Mouse (Mus musculus) T-helper 17 cell (primary cell): ENCODE results near the gene Washc4.

ENCODE experiments used
- in situ Hi-C, 2 experiments: fragments of 300-600 bp; cut with MboI, MseI; formaldehyde crosslinking; loops; 1 replicate in 1 of 2; 2 replicates in 1 of 2; pipeline ENCODE4 v1.15.1; 2025; ENCODE audit warnings: high pct_unique_total_duplicates in 2 of 2

The Washc4 gene

DNA sequence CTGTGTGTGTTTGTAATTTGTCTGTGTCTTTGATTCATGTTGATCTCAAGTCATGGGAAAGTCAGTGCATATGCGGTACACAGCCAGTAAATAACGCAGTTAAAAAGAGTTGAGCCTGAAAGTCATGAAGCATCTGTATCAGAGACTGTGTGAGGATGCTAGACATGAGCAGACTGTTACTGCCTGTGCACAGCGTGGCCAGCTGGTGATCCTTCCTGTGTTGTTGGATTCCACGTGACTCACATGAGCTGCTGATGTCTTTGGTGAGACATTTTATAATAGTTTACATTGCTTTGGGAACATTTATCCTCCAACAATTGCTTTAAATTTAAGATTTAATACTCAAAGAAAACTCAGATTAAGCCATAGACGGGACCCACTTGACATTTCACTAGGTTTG, 51.0 kb downstream of the Washc4 start:
- in situ Hi-C loops: no loop called here

DNA sequence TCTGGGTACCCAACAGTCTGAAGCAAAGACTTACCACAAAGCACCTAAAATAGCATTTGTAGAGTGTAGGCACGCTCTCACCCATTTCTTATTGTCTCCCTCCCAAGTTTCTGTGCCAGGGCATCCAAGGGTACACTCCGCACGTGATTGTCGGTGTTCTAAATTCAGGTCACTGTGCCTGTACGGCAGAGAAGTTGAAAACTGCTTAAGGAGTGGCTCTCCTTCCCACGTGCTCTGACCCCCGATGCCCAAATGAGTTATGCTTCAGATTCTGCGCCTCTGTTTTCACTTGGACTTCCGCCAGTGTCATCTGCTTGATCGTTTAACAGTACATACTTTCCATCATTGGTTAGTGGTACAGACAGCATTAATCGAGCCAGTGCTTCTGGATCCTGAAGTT, 57.1 kb downstream of the Washc4 start:
- in situ Hi-C loops: no loop called here

- in situ Hi-C loops: no loop called here
Observed at GRCm38 (mm10) chr10:83603956-83604564, 60.5 kb downstream of the Washc4 start.

DNA sequence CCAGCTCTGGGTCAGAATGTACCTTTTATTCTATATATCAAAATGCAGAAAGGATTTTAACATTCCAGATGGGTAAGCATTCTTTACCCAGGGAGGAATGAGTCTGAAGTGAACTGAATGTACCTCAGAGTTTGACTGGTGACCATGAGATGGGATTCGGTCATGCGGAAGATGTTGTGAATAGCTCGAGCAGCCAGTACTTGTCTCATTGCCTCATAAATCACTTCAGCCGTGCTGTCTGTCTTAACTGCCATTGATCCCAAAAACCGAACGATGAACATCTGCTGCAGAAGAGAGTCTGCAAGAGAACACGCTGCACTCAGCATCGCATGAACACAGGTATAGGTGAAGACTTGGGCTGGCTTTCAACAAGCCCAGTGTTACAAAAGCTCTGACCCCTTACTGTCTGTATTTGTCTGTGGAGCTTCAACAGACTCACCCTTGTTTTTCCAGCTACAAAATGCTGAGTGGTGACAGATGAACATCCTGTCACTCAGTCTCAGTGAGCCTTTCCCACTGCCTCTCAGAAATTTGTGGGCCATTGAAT, 62.2 kb downstream of the Washc4 start:
- in situ Hi-C loops: no loop called here

DNA sequence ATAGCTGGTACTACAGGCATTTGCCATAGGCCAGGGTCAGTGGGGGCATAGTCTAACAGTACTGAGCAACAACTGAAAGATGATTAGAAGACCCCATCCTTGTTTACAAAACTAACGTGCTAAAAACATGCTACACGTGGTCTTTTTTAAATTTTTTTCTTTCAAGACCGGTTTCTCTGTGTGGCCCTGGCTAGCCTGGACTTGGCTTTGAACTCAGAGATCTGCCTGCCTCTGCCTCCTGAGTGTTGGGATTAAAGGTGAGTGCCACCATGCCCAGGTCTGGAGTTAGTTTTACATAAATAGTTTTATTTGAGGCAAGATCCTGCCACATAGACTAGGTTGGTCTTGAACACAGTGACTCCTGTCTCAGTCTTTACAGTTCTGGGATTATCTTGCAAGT, 63.6 kb downstream of the Washc4 start:
- in situ Hi-C loops: no loop called here

GRCm38 (mm10) chr10:83608596-83608995, 65.0 kb downstream of the Washc4 start:
- in situ Hi-C loops: no loop called here

DNA sequence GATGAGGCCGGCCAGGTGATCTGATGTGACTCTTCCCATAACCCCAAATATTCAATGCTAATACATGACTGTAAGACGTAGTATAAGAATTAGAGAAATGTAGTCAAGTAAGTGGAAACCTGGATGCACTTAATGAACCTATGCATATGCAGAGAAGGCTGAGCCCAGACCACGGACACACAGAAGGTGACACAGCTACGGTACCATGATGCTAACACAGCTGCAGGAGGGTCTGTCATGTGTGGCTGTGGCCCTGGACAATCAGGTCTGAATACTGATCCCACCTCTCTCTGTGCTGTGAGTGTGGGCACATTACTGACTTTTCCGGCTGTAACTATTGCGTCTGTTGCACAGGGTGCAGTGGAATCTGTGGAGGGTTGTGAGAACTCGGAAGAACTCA, 67.0 kb downstream of the Washc4 start:
- in situ Hi-C loops: no loop called here

DNA sequence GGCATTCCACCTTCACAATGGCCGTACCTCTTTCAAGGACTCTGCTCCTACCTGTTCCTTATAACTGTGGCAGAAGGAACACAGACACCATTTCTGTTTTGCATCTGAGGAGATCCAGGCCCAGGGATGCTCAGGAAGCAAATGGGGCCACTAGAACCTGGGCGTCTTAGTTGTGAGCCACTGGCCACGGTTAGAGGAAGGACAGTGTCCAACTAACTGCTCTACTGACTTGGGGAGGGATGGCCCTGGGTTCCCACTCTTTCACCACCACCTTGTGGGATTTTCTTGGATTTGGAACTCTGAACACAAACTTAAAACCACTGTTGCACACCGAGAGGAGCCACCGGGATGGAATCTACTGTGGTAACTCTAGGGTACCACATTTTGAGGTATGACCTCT, 68.3 kb downstream of the Washc4 start:
- in situ Hi-C loops: no loop called here

GRCm38 (mm10) chr10:83612648-83613215, 69.2 kb downstream of the Washc4 start:
- in situ Hi-C loops: no loop called here

GRCm38 (mm10) chr10:83617366-83617765, 73.8 kb downstream of the Washc4 start:
- in situ Hi-C loops: no loop called here

- in situ Hi-C loops: no loop called here
Observed at GRCm38 (mm10) chr10:83618819-83619440, 75.4 kb downstream of the Washc4 start.

DNA sequence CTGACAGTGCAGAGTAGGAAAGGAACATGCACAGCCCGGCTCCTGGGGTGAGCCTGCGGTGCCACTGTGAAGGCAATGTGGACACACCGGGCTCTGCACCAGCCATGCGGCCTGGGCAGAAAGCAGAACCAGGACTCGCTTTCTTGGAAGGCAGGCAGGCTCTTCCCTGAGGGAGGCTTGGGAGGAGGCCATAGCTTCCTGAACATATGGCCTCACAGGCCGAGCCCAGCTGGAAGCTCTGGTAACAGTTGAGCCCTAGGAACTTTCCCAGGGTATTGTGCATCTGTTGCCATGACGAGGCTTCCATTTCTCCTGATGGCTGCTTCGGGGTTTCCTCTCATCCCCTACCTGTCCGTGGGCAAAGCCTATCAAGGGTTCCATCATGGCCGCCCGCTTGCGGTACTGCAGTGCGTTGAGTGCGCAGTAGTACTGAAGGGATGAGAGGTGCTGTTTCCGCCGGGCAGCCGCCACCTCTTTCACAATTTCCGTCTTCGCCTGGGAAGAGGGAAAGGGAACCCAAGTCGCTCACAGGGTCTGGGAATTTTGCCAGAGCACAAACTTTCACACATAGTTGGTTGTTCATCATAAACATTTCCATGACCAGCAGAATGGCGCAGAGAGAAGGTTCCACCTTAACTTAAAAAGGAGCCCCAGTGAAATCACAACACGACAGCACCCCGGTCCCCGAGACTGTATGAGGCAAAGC, 77.0 kb downstream of the Washc4 start:
- in situ Hi-C loops: no loop called here

GRCm38 (mm10) chr10:83624065-83624464, 80.5 kb downstream of the Washc4 start:
- in situ Hi-C loops: no loop called here

- in situ Hi-C loops: no loop called here
Observed at GRCm38 (mm10) chr10:83624841-83625240, 81.3 kb downstream of the Washc4 start.

DNA sequence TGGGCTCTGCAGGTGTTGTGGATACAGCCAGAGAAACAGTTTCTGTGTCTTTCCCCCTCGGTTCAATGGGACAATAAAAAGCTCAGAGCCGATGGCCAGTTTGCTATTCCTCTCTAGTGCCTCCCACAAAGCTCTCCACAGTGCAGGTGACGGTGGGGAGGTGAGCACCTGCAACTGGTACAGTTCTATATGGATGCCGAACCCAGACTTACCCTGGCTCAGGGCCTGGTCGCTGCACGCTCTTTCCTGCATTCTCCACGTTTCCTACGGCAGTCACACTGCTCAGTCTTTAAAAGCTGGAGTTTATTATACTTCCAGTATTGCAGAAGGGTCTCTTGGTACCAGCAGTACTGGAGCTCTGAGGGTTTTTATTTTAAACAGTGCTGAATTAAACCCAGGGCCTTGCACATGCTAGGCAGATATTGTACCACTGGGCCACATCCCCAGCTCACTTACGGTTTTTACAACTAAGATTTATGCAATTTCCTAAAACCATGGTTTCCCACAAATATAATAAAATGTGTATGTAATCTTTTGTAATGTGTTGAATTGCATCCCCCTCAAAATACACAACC, 83.6 kb downstream of the Washc4 start:
- in situ Hi-C loops: no loop called here

- in situ Hi-C loops: no loop called here
Observed at GRCm38 (mm10) chr10:83628241-83628640, 84.7 kb downstream of the Washc4 start.

- in situ Hi-C loops: no loop called here
Observed at GRCm38 (mm10) chr10:83629190-83629781, 85.7 kb downstream of the Washc4 start.

DNA sequence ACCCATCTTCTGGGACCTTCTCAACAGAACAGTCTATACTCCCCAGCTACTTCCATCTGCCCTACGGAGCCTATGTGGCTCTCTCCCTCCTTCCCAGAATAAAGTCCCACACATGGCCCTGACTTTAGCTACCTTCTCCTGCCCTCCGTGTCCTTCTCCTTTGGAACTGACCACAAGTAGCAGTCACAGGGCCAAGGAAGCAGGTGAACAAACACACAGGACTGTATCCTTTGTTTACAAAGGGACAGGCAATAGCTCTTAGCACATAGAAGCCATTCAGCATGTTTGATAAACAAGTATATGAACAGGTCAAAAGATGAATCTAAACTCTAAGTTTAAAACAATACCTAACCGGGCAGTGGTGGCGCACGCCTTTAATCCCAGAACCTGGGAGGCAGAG, 86.3 kb downstream of the Washc4 start:
- in situ Hi-C loops: no loop called here

- in situ Hi-C loops: no loop called here
Observed at GRCm38 (mm10) chr10:83630899-83631298, 87.3 kb downstream of the Washc4 start.

DNA sequence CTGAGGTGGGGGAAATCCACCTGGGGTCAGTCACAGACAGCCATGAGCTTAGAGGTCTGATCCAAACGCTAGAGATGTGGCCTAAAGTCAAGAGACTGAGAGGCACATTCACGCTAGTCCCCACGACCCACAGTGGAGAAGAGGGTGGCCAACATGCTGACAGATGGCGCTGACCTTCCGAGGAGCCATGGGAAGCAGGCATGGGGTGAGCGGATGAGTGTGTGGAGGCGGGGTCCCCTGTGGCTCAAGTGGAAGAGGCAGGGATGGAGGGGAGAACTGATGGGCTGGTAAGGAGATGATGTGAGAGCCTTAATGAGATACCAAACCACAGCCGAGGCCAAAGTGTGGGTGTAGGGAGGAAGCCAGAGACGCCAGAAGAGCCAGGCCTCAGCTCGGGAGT, 88.2 kb downstream of the Washc4 start:
- in situ Hi-C loops: no loop called here

GRCm38 (mm10) chr10:83632806-83633374, 89.3 kb downstream of the Washc4 start:
- in situ Hi-C loops: no loop called here
